Mouse (Mus musculus) kidney, postnatal 25 days (tissue): ENCODE measurements around the gene Ing5.
"Not testable (repeated sequence)": the region's sequence is repeated elsewhere in the genome, so short reads cannot be mapped to it uniquely, and the experiment has no call there.

Experiments used
- DNase-seq, 2 experiments: peaks; one replicate each; pipeline ENCODE4 v3.0.0; 2021; ENCODE audit warnings: mixed read lengths in 2 of 2

The Ing5 gene

GRCm38 (mm10) chr1:93803556-93804507 lies at the start of gene Ing5:
Ing5 (plus strand) TSS chr1:93803965.
- peak; percentile 99 for DNase-seq

GRCm38 (mm10) chr1:93754573-93755290 lies 49.0 kb upstream of the Ing5 start, which contains the start of gene Thap4:
Thap4 (minus strand) TSS chr1:93754864.
- peak; percentile 93 to 97 for DNase-seq

GRCm38 (mm10) chr1:93755291-93755610 lies 48.5 kb upstream of the Ing5 start:
- no peak for DNase-seq

GRCm38 (mm10) chr1:93755618-93756017 lies 48.1 kb upstream of the Ing5 start:
- no peak for DNase-seq

GRCm38 (mm10) chr1:93756154-93756553 lies 47.6 kb upstream of the Ing5 start:
- DNase-seq = no peak

- DNase-seq = no peak
Measured at GRCm38 (mm10) chr1:93760076-93760475, 43.7 kb upstream of the Ing5 start.

GRCm38 (mm10) chr1:93763531-93763930 lies 40.2 kb upstream of the Ing5 start:
- DNase-seq = not testable (repeated sequence)

GRCm38 (mm10) chr1:93764871-93765591 lies 38.7 kb upstream of the Ing5 start:
- no peak for DNase-seq

GRCm38 (mm10) chr1:93767600-93767999 lies 36.2 kb upstream of the Ing5 start:
- no peak for DNase-seq

GRCm38 (mm10) chr1:93769901-93770300 lies 33.9 kb upstream of the Ing5 start:
- no peak for DNase-seq

- DNase-seq = no peak
Measured at GRCm38 (mm10) chr1:93776686-93777085, 27.1 kb upstream of the Ing5 start.

- DNase-seq = peak in 1 of 2 experiments; percentile 33
Measured at GRCm38 (mm10) chr1:93786912-93787311, 16.9 kb upstream of the Ing5 start.

GRCm38 (mm10) chr1:93794526-93794925 lies 9.2 kb upstream of the Ing5 start:
- DNase-seq = no peak

GRCm38 (mm10) chr1:93795886-93796285 lies 7.9 kb upstream of the Ing5 start:
- peak in 1 of 2 experiments; percentile 4 for DNase-seq

GRCm38 (mm10) chr1:93800670-93801503 lies 2.9 kb upstream of the Ing5 start:
- DNase-seq = peak in 1 of 2 experiments; percentile 23

GRCm38 (mm10) chr1:93801741-93802238 lies 2.0 kb upstream of the Ing5 start, which contains the start of gene Dtymk:
Dtymk (minus strand) TSS chr1:93801934.
- DNase-seq = peak; percentile 94 to 96

- peak in 1 of 2 experiments; percentile 12 for DNase-seq
Measured at GRCm38 (mm10) chr1:93802771-93803170, 994 bp upstream of the Ing5 start.

- no peak for DNase-seq
Measured at GRCm38 (mm10) chr1:93804818-93805217, 1.1 kb downstream of the Ing5 start.

- no peak for DNase-seq
Measured at GRCm38 (mm10) chr1:93805221-93805951, 1.6 kb downstream of the Ing5 start.

GRCm38 (mm10) chr1:93808871-93809270 lies 5.1 kb downstream of the Ing5 start:
- DNase-seq = no peak

GRCm38 (mm10) chr1:93810011-93810410 lies 6.2 kb downstream of the Ing5 start:
- DNase-seq = no peak
